8 mouse cellular contexts compared by ENCODE assay signal in genomic region chr7:27481627-27481969, GRCm38 (mm10). TPM values are rescaled to one million over a fixed set of nuclear protein-coding genes. Genes with fewer than 3 reads are reported as not detected.
A peak's percentile ranks its signal among the peaks of the same experiment; 100 is the strongest.
DNase-seq lines count a peak whose midpoint lies in the region; ATAC-seq and TF ChIP-seq lines count a peak whose summit lies in the region.

No protein-coding gene starts in this region.

- DNase-seq in ES-CJ7 (ENCODE audit: low read depth, low spot score) = peak; percentile 30
- DNase-seq in c-Kit-positive CD71-positive TER-119-negative erythroid progenitor cells, embryonic 14.5 days (ENCODE audit: low read depth) = peak; percentile 77
- peak; percentile 79 for DNase-seq in forebrain, embryonic 10.5 days (ENCODE audit: extremely low spot score, low spot score)
- DNase-seq in kidney, postnatal 25 days = peak; percentile 94 to 98
- peak; percentile 86 for DNase-seq in lung, adult 2 months
- peak; percentile 70 to 72 for DNase-seq in thymus, adult 18-20 months

- H3K4me3 ChIP-seq in forebrain, embryonic 10.5 days = peak overlapping the region; percentile 49
- peak overlapping the region; percentile 41 for H3K4me3 ChIP-seq in heart, embryonic 16.5 days (ENCODE audit: low read length)
- H3K4me3 ChIP-seq in lung, adult 2 months (replicated peaks; ENCODE audit: extremely low read depth, low read depth, low read length) = peak overlapping the region; percentile 44
- peak overlapping the region; percentile 30 for H3K4me3 ChIP-seq in neural tube, embryonic 15.5 days (replicated peaks)

- peak overlapping the region; percentile 68 for H3K4me2 ChIP-seq in heart, embryonic 16.5 days (ENCODE audit: low read depth, low read length)
- peak overlapping the region; percentile 65 for H3K4me2 ChIP-seq in neural tube, embryonic 15.5 days

- peaks cover 27% of the 10 kb centered on the region for H3K4me1 ChIP-seq in forebrain, embryonic 10.5 days
- H3K4me1 ChIP-seq in heart, embryonic 16.5 days (ENCODE audit: control insufficient read depth, insufficient read depth, low read length) = peaks cover 14% of the 10 kb centered on the region
- H3K4me1 ChIP-seq in lung, adult 2 months (ENCODE audit: control insufficient read depth, insufficient read depth, low read length) = no peaks in the 10 kb centered on the region
- peaks cover 13% of the 10 kb centered on the region for H3K4me1 ChIP-seq in neural tube, embryonic 15.5 days

- TF ChIP-seq POLR2A in lung, adult 2 months (IDR thresholded peaks at IDR 0.05; ENCODE audit: borderline replicate concordance, extremely low read depth, low read depth, low read length) = peak; percentile 62; the same call in 1 of the 2 replicates

- no peak for TF ChIP-seq CTCF in lung, adult 2 months (IDR thresholded peaks at IDR 0.05; ENCODE audit: insufficient read depth, low read length)

- no peaks in the 10 kb centered on the region for H3K9me3 ChIP-seq in forebrain, embryonic 10.5 days
- H3K9me3 ChIP-seq in heart, embryonic 16.5 days (replicated peaks; ENCODE audit: control insufficient read depth, low read length) = no peaks in the 10 kb centered on the region
- no peaks in the 10 kb centered on the region for H3K9me3 ChIP-seq in neural tube, embryonic 15.5 days (replicated peaks)

- peaks cover 4% of the 10 kb centered on the region; the same call in 1 of the 2 replicates for H3K27me3 ChIP-seq in forebrain, embryonic 10.5 days (ENCODE audit: poor library complexity, severe bottlenecking)
- no peaks in the 10 kb centered on the region for H3K27me3 ChIP-seq in heart, embryonic 16.5 days (ENCODE audit: control insufficient read depth, insufficient read depth, low read length)
- H3K27me3 ChIP-seq in neural tube, embryonic 15.5 days (replicated peaks) = no peaks in the 10 kb centered on the region

- peak overlapping the region; percentile 85 for H3K27ac ChIP-seq in forebrain, embryonic 10.5 days
- H3K27ac ChIP-seq in heart, embryonic 16.5 days (ENCODE audit: low read length) = peak overlapping the region; percentile 87
- peak overlapping the region; percentile 54; the same call in 1 of the 2 replicates for H3K27ac ChIP-seq in neural tube, embryonic 15.5 days (replicated peaks)

- H3K36me3 ChIP-seq in forebrain, embryonic 10.5 days (replicated peaks) = peaks cover 15% of the 10 kb centered on the region
- peaks cover 8% of the 10 kb centered on the region for H3K36me3 ChIP-seq in heart, embryonic 16.5 days (ENCODE audit: control insufficient read depth, insufficient read depth)
- 0 out of 2 replicates have a peak, but pooled peaks cover 3% of the 10 kb centered on the region for H3K36me3 ChIP-seq in neural tube, embryonic 15.5 days

- ATAC-seq in heart, embryonic 16.5 days (replicated peaks; ENCODE audit: extremely low read depth, insufficient read depth, low FRiP score) = peak; percentile 93
- peak; percentile 62 for ATAC-seq in neural tube, embryonic 15.5 days (ENCODE audit: low FRiP score)

- H3K9ac ChIP-seq in heart, embryonic 16.5 days (ENCODE audit: low read length) = peak overlapping the region; percentile 66
- peak overlapping the region; percentile 38; the same call in 1 of the 2 replicates for H3K9ac ChIP-seq in neural tube, embryonic 15.5 days (replicated peaks)

- WGBS in forebrain, embryonic 10.5 days = 0% methylated on average over 8 of the region's 12 CpGs
- WGBS in heart, embryonic 16.5 days = 0% methylated on average over 7 of the region's 12 CpGs
- WGBS in lung, adult 2 months = 0% methylated on average over 12 of the region's 12 CpGs
- under 1% methylated on average over 12 of the region's 12 CpGs for WGBS in neural tube, embryonic 15.5 days

RNA-seq across cellular contexts. Expression of gene Sertad1, which starts 5.1 kb away (rescaled TPM):
- 17.7 and 18.6 TPM in 2 replicates for polyA plus RNA-seq in forebrain, embryonic 10.5 days (2016; fragmentation: Nextera tagmentation; extraction: Ambion mirVana)
- polyA plus RNA-seq in heart, embryonic 16.5 days (2015; fragmentation: Nextera tagmentation; extraction: Ambion mirVana) = 36.4 and 44.0 TPM in 2 replicates
- 50.7 and 56.1 TPM in 2 replicates for polyA plus RNA-seq in lung, adult 2 months (2012; rRNA removed)
- polyA plus RNA-seq in neural tube, embryonic 15.5 days (2015; fragmentation: Nextera tagmentation; extraction: Ambion mirVana) = 11.6 and 15.8 TPM in 2 replicates

RNA-seq across cellular contexts. Expression of gene Sertad3, which starts 8.0 kb away (rescaled TPM):
- 21.7 and 24.8 TPM in 2 replicates for polyA plus RNA-seq in forebrain, embryonic 10.5 days (2016; fragmentation: Nextera tagmentation; extraction: Ambion mirVana)
- polyA plus RNA-seq in heart, embryonic 16.5 days (2015; fragmentation: Nextera tagmentation; extraction: Ambion mirVana) = 22.1 and 23.4 TPM in 2 replicates
- 10.2 and 10.5 TPM in 2 replicates for polyA plus RNA-seq in lung, adult 2 months (2012; rRNA removed)
- polyA plus RNA-seq in neural tube, embryonic 15.5 days (2015; fragmentation: Nextera tagmentation; extraction: Ambion mirVana) = 8.8 and 11.0 TPM in 2 replicates

RNA-seq across cellular contexts. Expression of gene Prx, which starts 17.5 kb away (rescaled TPM):
- polyA plus RNA-seq in forebrain, embryonic 10.5 days (2016; fragmentation: Nextera tagmentation; extraction: Ambion mirVana) = 3.1 TPM in 2 replicates
- polyA plus RNA-seq in heart, embryonic 16.5 days (2015; fragmentation: Nextera tagmentation; extraction: Ambion mirVana) = 1.7 and 2.7 TPM in 2 replicates
- 62.0 and 67.4 TPM in 2 replicates for polyA plus RNA-seq in lung, adult 2 months (2012; rRNA removed)
- 2.0 and 2.4 TPM in 2 replicates for polyA plus RNA-seq in neural tube, embryonic 15.5 days (2015; fragmentation: Nextera tagmentation; extraction: Ambion mirVana)

RNA-seq across cellular contexts. Expression of gene Blvrb, which starts 33.8 kb away (rescaled TPM):
- polyA plus RNA-seq in forebrain, embryonic 10.5 days (2016; fragmentation: Nextera tagmentation; extraction: Ambion mirVana) = 34.8 and 45.5 TPM in 2 replicates
- polyA plus RNA-seq in heart, embryonic 16.5 days (2015; fragmentation: Nextera tagmentation; extraction: Ambion mirVana) = 48.3 and 52.3 TPM in 2 replicates
- polyA plus RNA-seq in lung, adult 2 months (2012; rRNA removed) = 71.6 and 78.8 TPM in 2 replicates
- polyA plus RNA-seq in neural tube, embryonic 15.5 days (2015; fragmentation: Nextera tagmentation; extraction: Ambion mirVana) = 24.5 and 26.1 TPM in 2 replicates

RNA-seq across cellular contexts. Expression of gene Sptbn4, which starts 34.1 kb away (rescaled TPM):
- polyA plus RNA-seq in forebrain, embryonic 10.5 days (2016; fragmentation: Nextera tagmentation; extraction: Ambion mirVana) = 0.20 and 0.37 TPM in 2 replicates
- polyA plus RNA-seq in heart, embryonic 16.5 days (2015; fragmentation: Nextera tagmentation; extraction: Ambion mirVana) = 0.10 and 0.43 TPM in 2 replicates
- 0.05 and 0.13 TPM in 2 replicates for polyA plus RNA-seq in lung, adult 2 months (2012; rRNA removed)
- 3.7 TPM in 2 replicates for polyA plus RNA-seq in neural tube, embryonic 15.5 days (2015; fragmentation: Nextera tagmentation; extraction: Ambion mirVana)

Comparison
In these comparisons a context has a peak if more than half of its experiments do, and no peak if none do; other contexts are left out.
1. Peak in every context shown above with its lines: DNase-seq, ATAC-seq, H3K4me3 ChIP-seq and H3K27ac ChIP-seq.
2. DNase-seq: peak in every context shown above with its lines; median percentile 96 in kidney, postnatal 25 days; 86 in lung, adult 2 months; 79 in forebrain, embryonic 10.5 days; 77 in c-Kit-positive CD71-positive TER-119-negative erythroid progenitor cells, embryonic 14.5 days; 71 in thymus, adult 18-20 months; 30 in ES-CJ7.
3. RNA of gene Prx, which starts 17.5 kb away (polyA plus RNA-seq): 62.0 to 67.4 TPM in lung, adult 2 months; 3.1 TPM in forebrain, embryonic 10.5 days, 2.0 to 2.4 TPM in neural tube, embryonic 15.5 days and 1.7 to 2.7 TPM in heart, embryonic 16.5 days; every median in the first group is over 10 times any median in the second.